Mouse (Mus musculus): ENCODE measurements around the gene Ugt1a10. TPM values are rescaled to one million over a fixed set of nuclear protein-coding genes. Genes with fewer than 3 reads are reported as not detected.
A peak's percentile ranks its signal among the peaks of the same experiment; 100 is the strongest.

Ugt1a10 gene
- total RNA-seq, 2 experiments from 2014 or later, result not detected

- peak; percentile 1; the same call in 1 of the 2 replicates for ATAC-seq (replicated peaks; ENCODE audit: poor library complexity, severe bottlenecking)
These were observed 172.3 kb downstream of the Ugt1a10 start for GRCm38 (mm10) chr1:88227482-88227881.

GRCm38 (mm10) chr1:88228121-88228520 is 172.9 kb downstream of the Ugt1a10 start:
- ATAC-seq (replicated peaks; ENCODE audit: poor library complexity, severe bottlenecking), result no peak

GRCm38 (mm10) chr1:88229566-88229965 is 174.4 kb downstream of the Ugt1a10 start:
- ATAC-seq (replicated peaks; ENCODE audit: poor library complexity, severe bottlenecking), result no peak

GRCm38 (mm10) chr1:88229986-88230385 is 174.8 kb downstream of the Ugt1a10 start:
- no peak for ATAC-seq (replicated peaks; ENCODE audit: poor library complexity, severe bottlenecking)

- ATAC-seq (replicated peaks; ENCODE audit: poor library complexity, severe bottlenecking), result no peak
These were observed 175.2 kb downstream of the Ugt1a10 start for GRCm38 (mm10) chr1:88230421-88230820.

GRCm38 (mm10) chr1:88230981-88231802 is 176.0 kb downstream of the Ugt1a10 start:
- no peak for ATAC-seq (replicated peaks; ENCODE audit: poor library complexity, severe bottlenecking)

- ATAC-seq (replicated peaks; ENCODE audit: poor library complexity, severe bottlenecking), result no peak
These were observed 176.8 kb downstream of the Ugt1a10 start for GRCm38 (mm10) chr1:88231803-88232499.

GRCm38 (mm10) chr1:88232664-88233380 is 177.6 kb downstream of the Ugt1a10 start:
- ATAC-seq (replicated peaks; ENCODE audit: poor library complexity, severe bottlenecking), result no peak

GRCm38 (mm10) chr1:88233421-88234247 is 178.4 kb downstream of the Ugt1a10 start:
- ATAC-seq (replicated peaks; ENCODE audit: poor library complexity, severe bottlenecking), result no peak

- no peak for ATAC-seq (replicated peaks; ENCODE audit: poor library complexity, severe bottlenecking)
These were observed 179.0 kb downstream of the Ugt1a10 start for GRCm38 (mm10) chr1:88234248-88234610.

GRCm38 (mm10) chr1:88234646-88235045 is 179.5 kb downstream of the Ugt1a10 start:
- no peak for ATAC-seq (replicated peaks; ENCODE audit: poor library complexity, severe bottlenecking)

- no peak for ATAC-seq (replicated peaks; ENCODE audit: poor library complexity, severe bottlenecking)
These were observed 180.1 kb downstream of the Ugt1a10 start for GRCm38 (mm10) chr1:88235046-88235893.

- ATAC-seq (replicated peaks; ENCODE audit: poor library complexity, severe bottlenecking), result no peak
These were observed 180.8 kb downstream of the Ugt1a10 start for GRCm38 (mm10) chr1:88235894-88236415.

GRCm38 (mm10) chr1:88237311-88237710 is 182.1 kb downstream of the Ugt1a10 start:
- no peak for ATAC-seq (replicated peaks; ENCODE audit: poor library complexity, severe bottlenecking)

- no peak for ATAC-seq (replicated peaks; ENCODE audit: poor library complexity, severe bottlenecking)
These were observed 183.6 kb downstream of the Ugt1a10 start for GRCm38 (mm10) chr1:88238771-88239170.

- no peak for ATAC-seq (replicated peaks; ENCODE audit: poor library complexity, severe bottlenecking)
These were observed 184.9 kb downstream of the Ugt1a10 start for GRCm38 (mm10) chr1:88240072-88240471.

- ATAC-seq (replicated peaks; ENCODE audit: poor library complexity, severe bottlenecking), result no peak
These were observed 185.4 kb downstream of the Ugt1a10 start for GRCm38 (mm10) chr1:88240579-88240978.

GRCm38 (mm10) chr1:88243861-88244260 is 188.7 kb downstream of the Ugt1a10 start:
- ATAC-seq (replicated peaks; ENCODE audit: poor library complexity, severe bottlenecking), result no peak

- no peak for ATAC-seq (replicated peaks; ENCODE audit: poor library complexity, severe bottlenecking)
These were observed 190.7 kb downstream of the Ugt1a10 start for GRCm38 (mm10) chr1:88245881-88246280.
